Mouse (Mus musculus): ENCODE data around the gene Gab1. TPM values are rescaled to one million over a fixed set of nuclear protein-coding genes. Genes with fewer than 3 reads are reported as not detected.
A peak's percentile ranks its signal among the peaks of the same experiment; 100 is the strongest.

Gene Gab1
- polyA plus RNA-seq, 1 experiment = 25.9 TPM

DNA sequence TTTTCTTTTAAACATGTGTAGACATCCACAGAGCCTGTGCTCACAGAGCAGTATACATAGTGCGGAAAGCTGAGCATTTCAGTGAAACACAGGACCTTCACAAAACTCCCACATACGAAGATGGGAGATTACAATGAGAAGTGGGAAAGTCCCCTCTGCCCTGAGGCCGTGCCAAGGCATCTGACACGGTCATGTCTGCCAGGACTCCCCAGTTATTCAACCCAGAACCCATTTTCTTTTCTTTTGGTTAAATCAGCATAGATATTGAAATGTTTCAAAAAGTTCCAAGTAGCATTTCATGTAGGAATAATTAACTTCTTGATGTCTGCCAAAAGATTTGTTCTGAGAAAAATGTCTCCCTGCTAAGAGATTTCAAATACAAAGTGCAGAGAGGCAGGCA lies 45.9 kb downstream of the Gab1 start:
- H3K27ac ChIP-seq (ENCODE audit: insufficient read depth, low read length) = no peak overlapping the region
- TF ChIP-seq CTCF (IDR thresholded peaks at IDR 0.05; ENCODE audit: extremely low read depth, insufficient read depth, low read length) (no peak), POLR2A (IDR thresholded peaks at IDR 0.05; ENCODE audit: extremely low read depth, insufficient read depth, low read length) (no peak)
- H3K4me1 ChIP-seq (ENCODE audit: control insufficient read depth, insufficient read depth, low read length) = peaks cover 3% of the 10 kb centered on the region
- H3K4me3 ChIP-seq (ENCODE audit: insufficient read depth, low read length) = no peak overlapping the region

DNA sequence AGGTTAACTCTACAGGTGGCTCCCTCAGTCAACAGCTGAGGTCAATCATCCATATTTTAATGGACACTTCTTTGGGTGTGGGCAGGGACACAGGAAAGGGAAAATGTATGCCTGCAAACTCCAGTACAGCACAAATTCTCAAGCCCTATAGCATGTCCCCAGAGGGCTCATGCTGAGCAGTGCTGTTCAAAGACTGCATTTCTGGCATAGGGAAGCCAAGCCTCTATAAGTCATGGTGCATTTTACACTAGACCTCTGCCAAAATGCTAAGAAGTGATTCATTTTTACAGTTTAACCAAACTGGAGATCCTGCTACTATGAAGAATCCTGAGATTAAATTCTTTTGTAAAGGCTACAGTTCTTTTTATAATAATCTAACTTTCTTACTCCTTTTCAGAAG lies 47.8 kb downstream of the Gab1 start:
- H3K4me1 ChIP-seq (ENCODE audit: control insufficient read depth, insufficient read depth, low read length) = peaks cover 3% of the 10 kb centered on the region
- no peak for TF ChIP-seq POLR2A (IDR thresholded peaks at IDR 0.05; ENCODE audit: extremely low read depth, insufficient read depth, low read length)
- TF ChIP-seq CTCF (IDR thresholded peaks at IDR 0.05; ENCODE audit: extremely low read depth, insufficient read depth, low read length) = no peak
- no peak overlapping the region for H3K4me3 ChIP-seq (ENCODE audit: insufficient read depth, low read length)
- H3K27ac ChIP-seq (ENCODE audit: insufficient read depth, low read length) = no peak overlapping the region; the same call in 1 of the 2 replicates

DNA sequence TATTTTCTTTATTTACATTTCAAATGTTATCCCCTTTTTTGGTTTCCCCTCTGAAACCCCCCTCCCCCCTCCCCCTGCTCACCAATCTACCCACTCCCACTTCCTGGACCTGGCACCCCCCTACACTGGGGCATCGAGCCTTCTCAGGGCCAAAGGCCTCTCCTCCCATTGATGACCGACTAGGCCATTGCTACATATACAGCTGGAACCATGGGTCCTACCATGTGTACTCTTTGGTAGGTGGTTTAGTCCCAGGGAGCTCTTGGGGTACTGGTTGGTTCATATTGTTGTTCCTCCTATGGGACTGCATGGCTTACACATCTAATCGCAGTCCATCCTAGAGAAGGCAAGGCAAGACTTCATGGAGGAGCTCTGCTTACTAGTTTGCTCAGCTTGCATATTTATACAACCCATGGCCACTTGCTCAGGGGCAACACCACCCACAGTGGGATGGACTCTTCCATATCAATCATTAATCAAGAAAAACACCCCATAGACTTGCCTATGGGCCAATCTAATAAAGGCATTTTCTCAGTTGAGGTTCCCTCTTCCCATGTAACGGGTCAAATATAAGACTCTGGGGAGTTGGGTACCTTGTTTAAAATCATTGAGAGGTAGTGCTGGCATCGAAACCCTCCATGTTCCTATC lies 48.3 kb downstream of the Gab1 start:
- no peak for TF ChIP-seq POLR2A (IDR thresholded peaks at IDR 0.05; ENCODE audit: extremely low read depth, insufficient read depth, low read length)
- TF ChIP-seq CTCF (IDR thresholded peaks at IDR 0.05; ENCODE audit: extremely low read depth, insufficient read depth, low read length) = no peak
- peaks cover 3% of the 10 kb centered on the region for H3K4me1 ChIP-seq (ENCODE audit: control insufficient read depth, insufficient read depth, low read length)
- H3K27ac ChIP-seq (ENCODE audit: insufficient read depth, low read length) = no peak overlapping the region
- H3K4me3 ChIP-seq (ENCODE audit: insufficient read depth, low read length) = no peak overlapping the region

DNA sequence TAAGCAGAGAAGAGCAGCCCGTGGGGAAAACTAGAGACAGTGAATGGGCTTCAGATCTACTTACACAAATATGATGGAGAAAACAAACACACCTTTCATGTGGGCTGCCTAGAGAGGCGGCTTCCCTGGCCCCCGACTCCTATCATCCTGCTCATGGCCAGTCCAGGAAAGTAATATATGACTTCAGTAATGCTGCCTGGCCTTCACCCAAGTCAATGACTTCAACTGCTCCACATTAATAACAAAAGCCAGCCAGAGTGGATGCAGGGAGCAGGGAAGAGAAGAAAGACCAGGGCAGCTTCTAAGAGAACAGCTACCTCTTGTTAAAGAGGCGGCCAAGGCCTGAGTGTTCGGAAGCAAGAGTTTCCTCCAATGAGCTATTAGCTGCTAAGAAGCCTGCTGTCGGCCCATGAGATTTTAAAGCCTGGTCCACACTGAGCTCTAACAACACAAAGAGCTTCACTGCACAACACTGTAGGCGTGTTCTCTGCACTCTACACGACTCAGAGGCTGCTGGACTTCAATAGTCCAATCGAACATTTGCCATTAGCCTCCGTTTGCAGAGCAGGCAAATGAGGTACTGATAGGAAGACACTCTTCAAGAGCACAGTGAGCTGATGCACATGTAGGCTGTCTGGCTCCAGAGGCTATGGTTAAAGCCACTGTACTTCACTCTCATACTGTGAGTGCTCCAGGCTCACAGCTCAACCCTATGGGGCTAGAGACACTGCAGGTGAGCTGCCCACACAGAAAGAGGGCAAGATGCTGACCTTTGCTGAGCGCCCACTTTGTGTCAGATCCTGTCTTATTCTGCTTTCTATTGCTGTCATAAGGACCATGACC lies 49.4 kb downstream of the Gab1 start:
- peaks cover 3% of the 10 kb centered on the region for H3K4me1 ChIP-seq (ENCODE audit: control insufficient read depth, insufficient read depth, low read length)
- no peak for TF ChIP-seq POLR2A (IDR thresholded peaks at IDR 0.05; ENCODE audit: extremely low read depth, insufficient read depth, low read length)
- TF ChIP-seq CTCF (IDR thresholded peaks at IDR 0.05; ENCODE audit: extremely low read depth, insufficient read depth, low read length) = no peak
- H3K27ac ChIP-seq (ENCODE audit: insufficient read depth, low read length) = peak overlapping the region; percentile 46; the same call in 1 of the 2 replicates
- H3K4me3 ChIP-seq (ENCODE audit: insufficient read depth, low read length) = no peak overlapping the region

DNA sequence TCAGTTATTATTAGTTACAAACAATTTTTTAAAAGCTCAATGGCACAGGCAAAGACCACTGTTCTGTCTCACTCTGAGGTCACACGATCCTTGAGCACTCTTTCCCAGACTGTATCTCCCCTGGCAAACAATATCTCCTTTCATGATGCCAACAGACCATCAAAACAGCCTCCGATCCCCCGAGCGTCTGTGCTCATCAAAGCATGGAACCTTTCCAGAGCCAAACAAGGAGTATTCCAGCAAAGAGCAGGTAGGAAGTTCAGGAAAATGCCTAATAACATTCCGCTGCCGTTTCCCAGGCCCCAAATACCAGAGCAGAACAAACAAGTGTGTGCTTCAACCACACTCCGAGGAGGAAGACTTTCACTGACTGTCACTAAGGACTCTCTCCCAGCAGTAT lies 50.2 kb downstream of the Gab1 start:
- Histone ChIP-seq H3K27ac (ENCODE audit: insufficient read depth, low read length) (0 out of 2 replicates have a peak overlapping the region, but pooled peaks have one; percentile 46), H3K4me3 (ENCODE audit: insufficient read depth, low read length) (no peak overlapping the region), H3K4me1 (ENCODE audit: control insufficient read depth, insufficient read depth, low read length) (peaks cover 3% of the 10 kb centered on the region)
- no peak for TF ChIP-seq POLR2A (IDR thresholded peaks at IDR 0.05; ENCODE audit: extremely low read depth, insufficient read depth, low read length)
- TF ChIP-seq CTCF (IDR thresholded peaks at IDR 0.05; ENCODE audit: extremely low read depth, insufficient read depth, low read length) = no peak

DNA sequence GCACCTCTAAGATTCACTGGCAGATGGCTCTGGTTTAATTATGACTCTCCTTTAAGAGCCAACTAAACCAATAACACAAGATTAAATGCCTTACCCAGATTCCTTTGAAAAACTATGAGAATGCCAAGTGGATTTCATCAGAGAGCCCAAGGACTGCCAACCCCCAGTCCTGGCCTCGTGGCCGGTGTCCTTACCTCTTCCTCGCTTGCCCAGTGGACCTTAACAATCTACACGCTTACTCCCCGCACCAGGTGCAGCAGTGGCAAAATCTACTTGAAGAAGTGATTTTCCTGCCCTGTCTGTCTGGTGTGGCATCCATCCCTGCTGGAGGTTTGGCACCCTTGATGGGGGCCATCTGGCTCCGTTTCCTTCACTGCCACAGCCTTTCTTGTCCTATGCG lies 53.3 kb downstream of the Gab1 start:
- TF ChIP-seq CTCF (IDR thresholded peaks at IDR 0.05; ENCODE audit: extremely low read depth, insufficient read depth, low read length) (no peak), POLR2A (IDR thresholded peaks at IDR 0.05; ENCODE audit: extremely low read depth, insufficient read depth, low read length) (no peak)
- H3K4me3 ChIP-seq (ENCODE audit: insufficient read depth, low read length) = no peak overlapping the region
- H3K27ac ChIP-seq (ENCODE audit: insufficient read depth, low read length) = no peak overlapping the region
- no peaks in the 10 kb centered on the region; the same call in 1 of the 2 replicates for H3K4me1 ChIP-seq (ENCODE audit: control insufficient read depth, insufficient read depth, low read length)

DNA sequence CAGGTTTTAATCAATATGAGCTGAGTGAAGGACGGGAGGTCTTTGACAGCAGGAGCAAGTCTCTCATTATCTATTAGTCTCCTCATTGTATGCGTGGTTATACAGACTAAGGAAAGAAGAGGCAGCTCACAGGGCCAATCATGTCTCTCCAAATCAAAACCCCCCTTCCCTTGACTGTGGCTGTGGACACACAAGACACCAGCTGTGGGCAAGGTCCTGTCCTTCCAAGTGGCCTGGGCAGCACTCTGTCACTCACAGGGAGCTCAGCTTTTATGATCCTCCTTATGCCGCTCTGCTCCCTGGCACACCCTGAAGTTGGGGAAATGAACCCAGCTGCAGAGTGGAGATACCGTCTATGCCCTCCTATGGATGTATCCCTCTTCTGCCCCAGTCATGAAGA lies 55.2 kb downstream of the Gab1 start:
- TF ChIP-seq CTCF (IDR thresholded peaks at IDR 0.05; ENCODE audit: extremely low read depth, insufficient read depth, low read length) = no peak
- TF ChIP-seq POLR2A (IDR thresholded peaks at IDR 0.05; ENCODE audit: extremely low read depth, insufficient read depth, low read length) = no peak
- no peak overlapping the region for H3K4me3 ChIP-seq (ENCODE audit: insufficient read depth, low read length)
- H3K27ac ChIP-seq (ENCODE audit: insufficient read depth, low read length) = peak overlapping the region; percentile 74; the same call in 1 of the 2 replicates
- H3K4me1 ChIP-seq (ENCODE audit: control insufficient read depth, insufficient read depth, low read length) = peaks cover 3% of the 10 kb centered on the region

DNA sequence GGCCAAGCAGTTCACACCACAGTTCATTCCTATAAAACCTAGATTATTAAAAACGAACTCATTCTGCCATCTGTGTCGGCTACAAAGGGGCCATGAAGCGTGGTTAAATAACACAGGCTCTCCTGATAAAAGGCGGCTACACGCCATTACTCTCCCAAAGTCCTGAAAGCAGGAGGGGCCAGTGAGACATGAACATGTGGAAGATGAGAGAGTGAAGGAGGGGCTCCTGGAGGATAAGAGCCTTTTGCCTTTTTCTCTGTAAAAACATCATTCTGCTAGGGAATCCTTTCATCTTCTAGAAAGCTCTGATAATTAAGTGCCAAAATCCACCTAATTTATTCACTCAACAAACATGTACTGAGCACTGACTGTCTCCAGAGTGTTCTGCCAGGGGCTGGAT lies 55.9 kb downstream of the Gab1 start:
- TF ChIP-seq POLR2A (IDR thresholded peaks at IDR 0.05; ENCODE audit: extremely low read depth, insufficient read depth, low read length) (no peak), CTCF (IDR thresholded peaks at IDR 0.05; ENCODE audit: extremely low read depth, insufficient read depth, low read length) (no peak)
- Histone ChIP-seq H3K4me1 (ENCODE audit: control insufficient read depth, insufficient read depth, low read length) (peaks cover 3% of the 10 kb centered on the region), H3K4me3 (ENCODE audit: insufficient read depth, low read length) (no peak overlapping the region), H3K27ac (ENCODE audit: insufficient read depth, low read length) (peak overlapping the region; percentile 74)

DNA sequence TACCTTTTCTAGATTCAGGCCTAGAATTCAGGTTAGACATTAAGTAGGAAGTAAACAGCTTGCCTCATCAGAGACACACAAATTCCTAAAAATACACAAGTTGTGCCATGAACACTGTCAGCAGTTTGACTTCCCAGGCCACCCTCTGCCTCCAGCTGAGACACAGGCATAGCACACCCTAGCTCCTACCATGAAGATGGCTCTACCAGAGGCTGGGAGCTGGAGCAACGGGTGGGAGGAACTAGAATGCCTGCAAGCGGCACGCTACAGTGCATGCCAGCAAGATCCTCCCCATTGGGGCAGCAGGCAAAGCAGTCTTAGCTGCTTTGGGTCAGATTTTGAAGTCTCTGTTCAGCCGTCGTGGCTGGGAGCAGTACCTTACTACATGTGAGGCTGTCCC lies 57.1 kb downstream of the Gab1 start:
- Histone ChIP-seq H3K4me3 (ENCODE audit: insufficient read depth, low read length) (no peak overlapping the region), H3K27ac (ENCODE audit: insufficient read depth, low read length) (peak overlapping the region; percentile 5; the same call in 1 of the 2 replicates), H3K4me1 (ENCODE audit: control insufficient read depth, insufficient read depth, low read length) (peaks cover 3% of the 10 kb centered on the region)
- no peak for TF ChIP-seq CTCF (IDR thresholded peaks at IDR 0.05; ENCODE audit: extremely low read depth, insufficient read depth, low read length)
- no peak for TF ChIP-seq POLR2A (IDR thresholded peaks at IDR 0.05; ENCODE audit: extremely low read depth, insufficient read depth, low read length)

All from cortical plate, adult 2 months (tissue).